Mouse (Mus musculus) cortical plate, adult 2 months (tissue): ENCODE measurements around the gene Cit. TPM values are rescaled to one million over a fixed set of nuclear protein-coding genes. Genes with fewer than 3 reads are reported as not detected.

Experiments
- H3K27ac ChIP-seq: fragments of 200-500 bp; 2 replicates; pipeline ENCODE4 v1.5.1; 2012; ENCODE audit warnings: low read length, control low read depth, inconsistent platforms; ENCODE audit not compliant: insufficient read depth
- H3K4me1 ChIP-seq: fragments of 200-500 bp; 2 replicates; pipeline ENCODE4 v1.6.1; 2011; ENCODE audit warnings: low read length; ENCODE audit not compliant: control insufficient read depth, insufficient read depth
- H3K4me3 ChIP-seq: fragments of 200-500 bp; 2 replicates; pipeline ENCODE4 v1.5.1; 2011; ENCODE audit warnings: mild to moderate bottlenecking, low read length, control low read depth; ENCODE audit not compliant: insufficient read depth
- CTCF ChIP-seq: fragments of 200-500 bp; IDR thresholded peaks from 2 replicates; pipeline ENCODE4 v1.5.1; 2011; ENCODE audit warnings: mild to moderate bottlenecking, control low read depth, low read length; ENCODE audit not compliant: insufficient read depth; ENCODE audit errors: extremely low read depth
- POLR2A ChIP-seq: fragments of 200-500 bp; IDR thresholded peaks from 2 replicates; pipeline ENCODE4 v1.6.1; 2011; ENCODE audit warnings: mild to moderate bottlenecking, low read length, control low read depth; ENCODE audit not compliant: insufficient read depth; ENCODE audit errors: extremely low read depth
- polyA plus RNA-seq: library from polyadenylated mRNA; depleted of rRNA; stranded (reverse); fragments of >200 nt; gene quantifications from 2 replicates; pipeline ENCODE4 v1.2.3, GENCODE M21; 2012

Cit gene
- polyA plus RNA-seq, 1 experiment: 75.4 TPM

DNA sequence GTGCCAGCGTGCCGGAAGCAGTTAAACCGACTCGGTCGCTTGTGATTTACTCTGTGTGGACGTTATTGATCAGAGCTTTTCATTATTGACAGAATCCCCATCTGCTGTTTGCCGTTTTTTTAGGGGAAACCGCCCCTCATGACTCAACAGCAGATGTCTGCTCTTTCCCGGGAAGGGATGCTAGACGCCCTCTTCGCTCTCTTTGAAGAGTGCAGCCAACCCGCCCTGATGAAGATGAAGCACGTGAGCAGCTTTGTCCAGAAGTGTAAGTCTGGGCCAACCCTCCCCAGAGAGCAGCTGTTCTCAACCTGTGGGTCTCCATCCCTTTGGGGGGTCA, 5.9 kb downstream of the Cit start:
- H3K4me1 ChIP-seq: peaks cover 1% of the 10 kb centered on the region; the same call in 1 of the 2 replicates
- TF ChIP-seq POLR2A: no peak
- TF ChIP-seq CTCF: no peak
- no peak overlapping the region for H3K4me3 ChIP-seq
- no peak overlapping the region for H3K27ac ChIP-seq

DNA sequence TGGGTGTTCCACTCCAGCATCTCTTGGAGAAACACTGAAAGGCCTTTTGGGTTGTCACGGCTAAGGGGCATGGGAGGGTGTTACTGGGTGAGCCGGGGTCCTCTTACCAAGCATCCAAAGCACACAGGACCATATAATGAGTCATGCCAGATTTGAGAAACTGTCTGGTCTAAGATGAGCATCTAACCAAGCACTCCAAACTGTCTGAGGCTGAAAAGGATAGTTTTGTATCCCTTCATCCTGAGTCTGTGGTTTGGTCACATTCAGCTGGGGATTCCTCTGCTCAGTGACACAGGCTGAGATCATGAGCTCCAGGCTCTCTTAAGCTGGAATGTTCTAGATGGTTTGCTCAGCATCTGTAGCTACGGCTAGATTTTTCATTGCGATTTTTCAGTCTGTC, 7.4 kb downstream of the Cit start:
- Histone ChIP-seq H3K4me1 (peaks cover 1% of the 10 kb centered on the region; the same call in 1 of the 2 replicates), H3K4me3 (no peak overlapping the region), H3K27ac (no peak overlapping the region)
- TF ChIP-seq POLR2A (no peak), CTCF (no peak)

DNA sequence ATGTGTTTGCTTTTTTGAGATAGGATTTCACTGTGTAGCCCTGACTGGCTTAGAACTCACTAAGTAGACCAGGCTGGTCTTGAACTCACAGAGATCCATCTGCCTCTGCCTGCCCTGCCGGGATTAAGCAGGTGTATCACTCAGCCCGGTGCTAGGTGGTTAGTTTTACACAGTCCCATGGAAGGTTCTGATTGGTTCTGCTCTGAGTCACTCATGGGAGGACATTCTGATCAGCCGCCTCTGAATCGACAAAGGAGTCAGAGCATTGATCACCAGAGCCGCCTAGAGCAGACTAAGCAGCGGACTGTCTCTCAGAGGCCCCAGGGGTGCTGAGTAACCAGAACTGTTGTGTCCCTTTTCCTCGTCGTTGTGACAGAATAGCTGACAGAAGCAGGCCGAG, 8.6 kb downstream of the Cit start:
- TF ChIP-seq CTCF (no peak), POLR2A (no peak)

DNA sequence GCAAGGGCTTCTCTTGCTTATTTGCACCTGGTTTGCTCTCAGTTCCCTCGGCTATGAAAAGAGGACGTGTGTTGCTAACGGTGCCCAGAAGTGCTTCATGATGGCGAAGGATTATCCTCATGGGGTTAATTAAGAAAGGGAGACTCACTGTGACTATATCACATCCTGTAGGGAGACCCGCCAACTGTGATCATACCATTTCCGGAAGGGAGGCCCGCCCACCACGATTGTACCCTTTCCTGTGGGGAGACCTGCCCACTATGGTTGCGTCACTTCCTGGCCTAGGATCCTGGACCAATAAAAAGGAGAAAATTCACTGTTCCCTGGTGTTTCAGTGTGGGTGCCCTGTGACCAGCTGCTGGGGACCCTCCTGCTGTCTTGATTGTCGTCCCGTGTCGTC, 9.3 kb downstream of the Cit start:
- TF ChIP-seq CTCF (no peak), POLR2A (no peak)
- Histone ChIP-seq H3K27ac (no peak overlapping the region), H3K4me1 (peaks cover 2% of the 10 kb centered on the region; the same call in 1 of the 2 replicates), H3K4me3 (no peak overlapping the region)

More for the DNA sequence above, 8.6 kb downstream of the Cit start:
- Histone ChIP-seq H3K27ac (no peak overlapping the region), H3K4me1 (peaks cover 2% of the 10 kb centered on the region), H3K4me3 (no peak overlapping the region)

DNA sequence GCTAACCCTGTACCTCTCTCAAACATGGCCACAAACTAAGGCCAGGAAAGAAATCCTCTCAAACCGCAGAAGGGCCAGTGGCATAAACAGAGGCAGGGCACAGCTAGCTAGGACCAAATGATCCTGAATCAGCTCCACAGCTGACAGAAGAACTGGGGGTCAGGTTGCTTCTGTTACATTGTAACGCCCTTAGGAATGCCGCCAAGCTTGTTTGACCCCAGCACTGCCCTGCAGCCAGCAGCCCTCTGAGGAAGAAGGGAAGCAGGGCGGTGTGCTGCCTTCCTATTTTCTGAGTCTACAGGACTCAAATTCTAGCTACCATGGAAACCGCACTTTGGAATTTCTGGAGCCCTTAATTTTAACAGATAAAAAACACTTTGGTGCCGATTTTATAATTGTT, 13.6 kb downstream of the Cit start:
- TF ChIP-seq POLR2A (no peak), CTCF (no peak)
- H3K4me1 ChIP-seq: peaks cover 2% of the 10 kb centered on the region; the same call in 1 of the 2 replicates
- no peak overlapping the region for H3K4me3 ChIP-seq
- no peak overlapping the region for H3K27ac ChIP-seq

DNA sequence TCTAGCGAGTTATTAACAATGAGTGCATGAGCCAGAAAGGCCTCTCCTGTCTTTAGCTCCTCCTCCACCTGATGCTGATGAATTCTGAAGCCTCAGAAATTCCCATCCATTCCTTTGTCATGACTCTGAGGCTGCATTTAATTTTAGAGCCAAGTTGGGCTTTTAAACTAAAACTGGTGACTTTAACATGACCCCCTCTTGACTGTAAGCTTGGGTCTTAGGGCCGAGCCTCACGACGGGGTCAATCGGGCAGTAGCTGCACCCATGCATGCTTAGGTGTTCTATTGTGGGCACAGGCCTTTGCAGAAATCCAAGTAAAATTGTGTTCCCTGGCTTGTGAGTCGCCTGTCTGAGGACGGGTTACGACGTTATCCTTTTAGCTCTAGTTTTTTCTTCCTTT, 14.4 kb downstream of the Cit start:
- Histone ChIP-seq H3K27ac (no peak overlapping the region), H3K4me3 (no peak overlapping the region), H3K4me1 (peaks cover 2% of the 10 kb centered on the region; the same call in 1 of the 2 replicates)
- TF ChIP-seq POLR2A: no peak

DNA sequence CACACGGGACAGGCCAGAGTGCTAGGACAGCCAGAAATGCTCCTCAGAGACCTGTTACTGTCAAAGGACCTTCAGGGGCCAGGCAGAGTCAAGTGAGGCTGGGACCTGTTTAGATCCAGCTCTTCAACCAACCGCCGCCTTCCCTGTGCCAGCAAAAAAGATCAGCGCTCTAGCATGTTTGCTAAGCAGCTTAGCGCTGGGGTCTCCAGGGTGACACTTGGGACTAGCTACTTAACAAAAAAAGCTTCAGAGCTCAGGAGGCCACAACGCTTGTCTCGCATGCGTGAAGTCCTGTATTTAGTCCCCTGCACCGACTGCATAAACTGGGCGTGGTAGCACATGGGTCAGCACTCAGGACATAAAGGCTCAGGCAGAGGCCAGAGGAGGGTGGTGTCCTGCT, 16.9 kb downstream of the Cit start:
- no peak overlapping the region for H3K4me3 ChIP-seq
- H3K27ac ChIP-seq: no peak overlapping the region
- peaks cover 2% of the 10 kb centered on the region; the same call in 1 of the 2 replicates for H3K4me1 ChIP-seq
- TF ChIP-seq POLR2A (no peak), CTCF (no peak)

DNA sequence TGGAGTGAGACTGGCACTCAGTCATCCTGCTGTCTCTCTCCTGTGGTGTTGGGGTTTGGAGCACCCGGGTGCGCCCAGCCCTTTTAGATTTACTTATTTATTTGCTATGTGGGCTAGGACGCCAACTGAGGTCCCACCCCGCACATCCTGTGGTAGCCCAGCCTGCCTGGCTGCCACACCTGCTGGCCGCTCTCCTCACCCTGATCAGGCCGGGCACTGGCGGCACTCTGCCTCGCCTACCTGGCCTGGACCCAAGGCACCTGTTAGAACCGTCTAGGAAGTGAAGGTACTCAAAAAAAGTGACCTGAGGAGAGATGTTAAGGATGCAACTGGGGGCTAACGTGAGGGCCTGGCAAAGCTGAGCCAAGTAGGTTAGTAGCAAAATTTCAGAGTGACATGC, 17.4 kb downstream of the Cit start:
- H3K4me3 ChIP-seq: no peak overlapping the region
- peaks cover 2% of the 10 kb centered on the region; the same call in 1 of the 2 replicates for H3K4me1 ChIP-seq
- no peak overlapping the region for H3K27ac ChIP-seq
- no peak for TF ChIP-seq POLR2A
- no peak for TF ChIP-seq CTCF

DNA sequence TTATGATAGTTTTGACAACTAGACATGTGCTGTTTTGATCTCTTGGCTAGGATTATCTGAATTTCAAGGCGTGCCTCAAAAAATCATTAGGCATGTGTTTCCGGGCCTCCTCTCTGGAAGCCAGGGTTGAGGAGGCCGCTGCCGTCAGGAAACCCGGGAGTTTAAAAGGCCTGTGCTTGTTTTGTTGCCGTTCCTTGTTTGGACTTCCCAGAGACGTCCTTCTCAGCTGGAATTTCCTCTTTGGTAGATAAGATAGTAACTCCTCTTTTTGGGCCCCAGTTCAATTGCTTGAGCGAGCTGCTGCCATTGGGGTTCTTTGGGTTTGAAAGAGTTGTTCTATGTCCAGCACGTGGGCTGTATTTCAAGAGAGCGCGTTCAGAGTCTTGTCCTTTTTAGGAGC, 21.2 kb downstream of the Cit start:
- Histone ChIP-seq H3K27ac (no peak overlapping the region), H3K4me3 (no peak overlapping the region), H3K4me1 (no peaks in the 10 kb centered on the region)
- no peak for TF ChIP-seq POLR2A
- no peak for TF ChIP-seq CTCF

DNA sequence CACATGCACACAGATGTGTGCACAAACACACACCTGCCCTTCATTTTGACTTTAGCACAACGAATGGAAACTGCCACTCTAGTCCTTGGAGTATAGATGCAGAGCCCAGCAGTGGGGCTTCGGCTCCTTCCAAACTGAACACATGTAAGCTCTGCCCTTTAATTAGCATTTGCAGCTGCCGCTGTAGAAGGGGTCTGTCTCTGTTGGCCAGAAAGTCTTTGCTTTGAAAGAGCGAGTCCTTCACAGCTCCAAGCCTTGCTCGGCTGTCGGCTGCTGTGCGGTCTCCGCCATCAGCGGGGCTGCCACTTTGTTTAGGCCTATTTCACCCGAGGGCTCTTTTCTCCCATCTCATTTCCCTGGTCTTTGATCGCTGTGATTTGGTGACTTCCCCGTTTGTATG, 23.5 kb downstream of the Cit start:
- no peaks in the 10 kb centered on the region for H3K4me1 ChIP-seq
- no peak overlapping the region for H3K4me3 ChIP-seq
- TF ChIP-seq POLR2A (no peak), CTCF (no peak)
- no peak overlapping the region for H3K27ac ChIP-seq

DNA sequence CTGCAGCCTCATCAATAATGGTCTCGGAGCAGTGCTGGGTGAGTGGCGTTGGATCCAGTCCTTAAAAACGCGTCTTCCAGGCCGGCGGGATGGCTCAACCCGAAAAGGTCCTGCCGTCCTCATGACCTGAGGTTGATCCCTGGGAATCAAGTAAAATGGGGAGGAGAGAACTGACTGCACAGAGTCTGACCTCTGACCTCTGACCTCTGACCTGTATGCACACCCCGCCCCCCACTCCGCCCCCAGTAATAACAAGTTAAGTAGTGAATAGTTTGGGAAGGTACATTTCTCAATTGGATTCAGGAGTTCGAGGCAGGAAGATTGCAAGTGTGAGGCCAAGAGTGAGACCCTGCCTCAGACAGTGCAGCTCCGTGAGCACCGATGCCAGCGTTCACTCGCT, 24.1 kb downstream of the Cit start:
- H3K27ac ChIP-seq: no peak overlapping the region
- TF ChIP-seq CTCF (no peak), POLR2A (no peak)
- no peaks in the 10 kb centered on the region for H3K4me1 ChIP-seq
- no peak overlapping the region for H3K4me3 ChIP-seq

DNA sequence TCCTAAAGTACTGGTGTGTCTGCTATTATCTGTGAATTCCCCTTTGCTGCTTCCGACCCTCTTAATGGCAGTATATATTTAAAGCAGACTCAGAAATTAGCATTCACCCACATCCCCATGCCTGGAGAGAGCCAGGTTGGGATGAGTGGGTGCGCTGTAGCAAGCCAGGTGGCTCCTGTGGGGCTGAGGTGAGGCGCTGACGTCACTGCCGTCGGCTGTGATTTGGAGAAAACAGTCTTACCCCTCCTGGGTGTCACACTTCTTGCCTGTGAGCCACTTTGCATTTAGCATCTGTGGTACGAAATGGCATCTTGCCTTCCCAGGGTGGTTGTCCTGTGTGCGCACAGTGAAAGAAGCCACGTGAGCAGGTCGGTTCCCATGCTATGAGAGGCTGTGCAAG, 26.1 kb downstream of the Cit start:
- H3K4me1 ChIP-seq: no peaks in the 10 kb centered on the region
- no peak for TF ChIP-seq CTCF
- TF ChIP-seq POLR2A: no peak
- no peak overlapping the region for H3K4me3 ChIP-seq
- H3K27ac ChIP-seq: no peak overlapping the region
